Mouse (Mus musculus) heart, adult 2 months (tissue): ENCODE data around the gene Lmntd2.

Experiments used
- CTCF ChIP-seq: fragments of 200-600 bp; IDR thresholded peaks from 2 replicates; pipeline ENCODE4 v1.8.1; 2022; ENCODE audit warnings: antibody characterized with exemption, mild to moderate bottlenecking, moderate library complexity
- POLR2A ChIP-seq: fragments of 200-500 bp; IDR thresholded peaks from 2 replicates; pipeline ENCODE4 v1.6.1; 2011; ENCODE audit warnings: mild to moderate bottlenecking, low read depth, low read length, control low read depth; ENCODE audit not compliant: insufficient read depth

DNA sequence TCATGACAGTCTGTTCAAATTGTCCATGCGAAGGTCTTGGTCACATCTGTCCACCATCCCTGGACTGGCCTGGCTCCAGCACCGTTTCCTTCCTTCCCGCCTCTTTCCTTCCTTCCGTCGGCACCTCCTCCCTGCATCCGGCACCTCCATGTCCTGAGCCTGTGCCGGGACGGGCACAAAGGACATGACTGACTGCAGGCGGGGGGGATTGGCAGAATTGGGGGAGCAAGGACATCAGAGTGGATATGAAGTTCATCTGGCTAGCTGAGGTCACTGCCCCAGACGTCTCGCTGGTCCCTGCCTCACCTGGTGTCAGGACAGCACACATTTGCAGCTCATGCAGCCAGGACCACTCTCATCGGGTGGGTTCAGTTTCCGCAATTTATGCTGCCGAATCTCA, 22.8 kb downstream of the Lmntd2 start:
- TF ChIP-seq POLR2A (0 out of 2 replicates have a peak, but pooled peaks have one; percentile 17), CTCF (no peak)
